Mouse (Mus musculus) embryonic fibroblast, embryonic 13.5 days (primary cell): ENCODE data around the gene S100a8. TPM values are rescaled to one million over a fixed set of nuclear protein-coding genes. Genes with fewer than 3 reads are reported as not detected.
A peak's percentile ranks its signal among the peaks of the same experiment; 100 is the strongest.

ENCODE experiments used
- H3K27ac ChIP-seq: 2 replicates; pipeline ENCODE4 v1.5.1; 2012; ENCODE audit warnings: low read length, control low read depth, inconsistent platforms; ENCODE audit not compliant: insufficient read depth
- H3K4me1 ChIP-seq: 2 replicates; pipeline ENCODE4 v1.6.1; 2011; ENCODE audit warnings: low read length; ENCODE audit not compliant: control insufficient read depth, insufficient read depth
- H3K4me3 ChIP-seq: 2 replicates; pipeline ENCODE4 v1.5.1; 2011; ENCODE audit warnings: mild to moderate bottlenecking, control low read depth, low read length; ENCODE audit not compliant: insufficient read depth
- CTCF ChIP-seq: IDR thresholded peaks from 2 replicates; pipeline ENCODE4 v1.5.1; 2011; ENCODE audit warnings: mild to moderate bottlenecking, control low read depth, low read length, moderate library complexity, borderline replicate concordance; ENCODE audit not compliant: insufficient read depth
- POLR2A ChIP-seq: IDR thresholded peaks from 2 replicates; pipeline ENCODE4 v1.6.1; 2011; ENCODE audit warnings: low read depth, mild to moderate bottlenecking, control low read depth, low read length, moderate library complexity
- polyA plus RNA-seq: library from polyadenylated mRNA; stranded (reverse); fragments of >200 nt; gene quantifications from 2 replicates; pipeline ENCODE4 v1.2.4, GENCODE M21; 2011; ENCODE audit warnings: low read depth; ENCODE audit not compliant: missing spikeins, insufficient read length

S100a8 gene
- polyA plus RNA-seq, 1 experiment, result not detected

- Histone ChIP-seq H3K4me1 (no peaks in the 10 kb centered on the region), H3K27ac (no peak overlapping the region), H3K4me3 (no peak overlapping the region)
- TF ChIP-seq CTCF, result no peak
- no peak for TF ChIP-seq POLR2A
Measured at GRCm38 (mm10) chr3:90639511-90640154, 29.1 kb upstream of the S100a8 start.

GRCm38 (mm10) chr3:90640981-90641380 is 27.8 kb upstream of the S100a8 start:
- TF ChIP-seq POLR2A, result no peak
- no peak for TF ChIP-seq CTCF
- no peak overlapping the region for H3K4me3 ChIP-seq
- no peaks in the 10 kb centered on the region; the same call in 1 of the 2 replicates for H3K4me1 ChIP-seq
- no peak overlapping the region for H3K27ac ChIP-seq

GRCm38 (mm10) chr3:90644220-90644619 is 24.6 kb upstream of the S100a8 start:
- Histone ChIP-seq H3K4me3 (no peak overlapping the region), H3K4me1 (no peaks in the 10 kb centered on the region; the same call in 1 of the 2 replicates), H3K27ac (no peak overlapping the region)
- TF ChIP-seq CTCF (peak; percentile 67; the same call in 1 of the 2 replicates), POLR2A (no peak)

GRCm38 (mm10) chr3:90647291-90647690 is 21.5 kb upstream of the S100a8 start:
- no peak for TF ChIP-seq POLR2A
- Histone ChIP-seq H3K4me3 (no peak overlapping the region), H3K4me1 (no peaks in the 10 kb centered on the region; the same call in 1 of the 2 replicates), H3K27ac (no peak overlapping the region)

- no peak for TF ChIP-seq POLR2A
- no peak for TF ChIP-seq CTCF
- Histone ChIP-seq H3K27ac (no peak overlapping the region), H3K4me1 (peaks cover 3% of the 10 kb centered on the region; the same call in 1 of the 2 replicates), H3K4me3 (no peak overlapping the region)
Measured at GRCm38 (mm10) chr3:90648981-90649380, 19.8 kb upstream of the S100a8 start.

GRCm38 (mm10) chr3:90649832-90650231 is 18.9 kb upstream of the S100a8 start:
- no peak overlapping the region for H3K4me3 ChIP-seq
- peaks cover 3% of the 10 kb centered on the region; the same call in 1 of the 2 replicates for H3K4me1 ChIP-seq
- TF ChIP-seq CTCF (no peak), POLR2A (no peak)
- no peak overlapping the region for H3K27ac ChIP-seq

GRCm38 (mm10) chr3:90652878-90653508 is 15.8 kb upstream of the S100a8 start:
- H3K4me3 ChIP-seq, result no peak overlapping the region
- peaks cover 3% of the 10 kb centered on the region; the same call in 1 of the 2 replicates for H3K4me1 ChIP-seq
- no peak for TF ChIP-seq POLR2A
- TF ChIP-seq CTCF, result peak; percentile 62; the same call in 1 of the 2 replicates
- no peak overlapping the region for H3K27ac ChIP-seq

GRCm38 (mm10) chr3:90653717-90654116 is 15.1 kb upstream of the S100a8 start, which contains the start of gene S100a7a:
Gene S100a7a, plus strand, starts transcription at chr3:90654017.
- TF ChIP-seq POLR2A (no peak), CTCF (no peak)

GRCm38 (mm10) chr3:90657405-90657804 is 11.4 kb upstream of the S100a8 start:
- Histone ChIP-seq H3K4me3 (no peak overlapping the region), H3K4me1 (peaks cover 9% of the 10 kb centered on the region; the same call in 1 of the 2 replicates), H3K27ac (no peak overlapping the region)
- TF ChIP-seq CTCF (no peak), POLR2A (no peak)

More at GRCm38 (mm10) chr3:90653717-90654116, 15.1 kb upstream of the S100a8 start, which contains the start of gene S100a7a:
- H3K4me1 ChIP-seq, result peaks cover 5% of the 10 kb centered on the region; the same call in 1 of the 2 replicates
- H3K4me3 ChIP-seq, result no peak within 1 kb of the TSS
- no peak within 1 kb of the TSS for H3K27ac ChIP-seq
